Mouse (Mus musculus) forebrain, embryonic 13.5 days (tissue): ENCODE results near the gene Cd3eap. TPM values are rescaled to one million over a fixed set of nuclear protein-coding genes. Genes with fewer than 3 reads are reported as not detected.
A peak's percentile ranks its signal among the peaks of the same experiment; 100 is the strongest.

ENCODE experiments used
- ATAC-seq: fragments of 200-750 bp; cut with Nextera tagmentation; 2 replicates; pipeline ENCODE4 v1.8.0; 2017
- H3K27ac ChIP-seq: fragments of 300-500 bp; sonication (generic); 2 replicates; pipeline ENCODE4 v1.5.1; 2015; ENCODE audit warnings: inconsistent platforms, mild to moderate bottlenecking, moderate library complexity
- H3K27me3 ChIP-seq: fragments of 300-500 bp; sonication (generic); 2 replicates; pipeline ENCODE4 v1.6.1; 2015; ENCODE audit warnings: mild to moderate bottlenecking, inconsistent platforms
- H3K36me3 ChIP-seq: fragments of 300-500 bp; sonication (generic); 2 replicates; pipeline ENCODE4 v1.6.1; 2015; ENCODE audit warnings: mild to moderate bottlenecking, inconsistent platforms; ENCODE audit not compliant: poor library complexity, severe bottlenecking
- H3K4me1 ChIP-seq: fragments of 300-500 bp; sonication (generic); 2 replicates; pipeline ENCODE4 v1.6.1; 2015; ENCODE audit warnings: inconsistent platforms
- H3K4me2 ChIP-seq: fragments of 300-500 bp; sonication (generic); 2 replicates; pipeline ENCODE4 v1.6.1; 2015; ENCODE audit warnings: inconsistent platforms, mild to moderate bottlenecking, moderate library complexity
- H3K4me3 ChIP-seq: fragments of 300-500 bp; sonication (generic); 2 replicates; pipeline ENCODE4 v1.5.1; 2015; ENCODE audit warnings: mild to moderate bottlenecking, inconsistent platforms
- H3K9ac ChIP-seq: fragments of 300-500 bp; sonication (generic); 2 replicates; pipeline ENCODE4 v1.6.1; 2015; ENCODE audit warnings: mild to moderate bottlenecking, inconsistent platforms
- H3K9me3 ChIP-seq: fragments of 300-500 bp; sonication (generic); replicated peaks from 2 replicates; pipeline ENCODE4 v1.6.1; 2016; ENCODE audit warnings: inconsistent platforms
- WGBS: fragments of 180-500 bp; shearing (Covaris S2); methylation state at CpG from one replicate; pipeline ENCODE4 v1.1.7; 2015; 5-methylcytosine and 5-hydroxymethylcytosine counted together
- polyA plus RNA-seq: library from polyadenylated mRNA; unstranded; fragments of >200 nt; fragmentation: Nextera tagmentation; extraction: Ambion mirVana; gene quantifications from 2 replicates; pipeline ENCODE4 v1.2.1, GENCODE M21; 2015

Gene Cd3eap
- polyA plus RNA-seq, 1 experiment from 2014 or later = 21.4 TPM

GRCm38 (mm10) chr7:19342481-19343027 lies 16.7 kb downstream of the Cd3eap start:
- Histone ChIP-seq H3K36me3 (no peaks in the 10 kb centered on the region), H3K4me1 (peaks cover 36% of the 10 kb centered on the region), H3K4me2 (peak overlapping the region; percentile 93), H3K27ac (no peak overlapping the region), H3K27me3 (peaks cover 14% of the 10 kb centered on the region), H3K9ac (peak overlapping the region; percentile 72), H3K9me3 (no peaks in the 10 kb centered on the region), H3K4me3 (peak overlapping the region; percentile 47)
- WGBS = under 1% methylated on average over 27 of the region's 27 CpGs
- peak; percentile 17; the same call in 1 of the 2 replicates for ATAC-seq

- H3K27me3 ChIP-seq = peaks cover 14% of the 10 kb centered on the region
- H3K9ac ChIP-seq = peak overlapping the region; percentile 72
- ATAC-seq = 0 out of 2 replicates have a peak, but pooled peaks have one; percentile 11
- WGBS = under 1% methylated on average over 41 of the region's 41 CpGs
- H3K4me3 ChIP-seq = peak overlapping the region; percentile 47
- peak overlapping the region; percentile 93 for H3K4me2 ChIP-seq
- H3K4me1 ChIP-seq = peaks cover 36% of the 10 kb centered on the region
- no peaks in the 10 kb centered on the region for H3K36me3 ChIP-seq
- no peak overlapping the region for H3K27ac ChIP-seq
- no peaks in the 10 kb centered on the region for H3K9me3 ChIP-seq
Observed at GRCm38 (mm10) chr7:19341761-19342409, 17.4 kb downstream of the Cd3eap start.

- Histone ChIP-seq H3K27me3 (peaks cover 14% of the 10 kb centered on the region), H3K9ac (no peak overlapping the region), H3K9me3 (no peaks in the 10 kb centered on the region), H3K36me3 (no peaks in the 10 kb centered on the region), H3K4me3 (no peak overlapping the region), H3K4me1 (peaks cover 35% of the 10 kb centered on the region), H3K27ac (no peak overlapping the region), H3K4me2 (peak overlapping the region; percentile 93)
- no peak for ATAC-seq
- WGBS = 21% methylated on average over 10 of the region's 10 CpGs
Observed at GRCm38 (mm10) chr7:19341250-19341649, 18.0 kb downstream of the Cd3eap start.

GRCm38 (mm10) chr7:19338596-19338995 lies 20.7 kb downstream of the Cd3eap start:
- Histone ChIP-seq H3K9me3 (no peaks in the 10 kb centered on the region), H3K9ac (no peak overlapping the region), H3K4me1 (peaks cover 21% of the 10 kb centered on the region), H3K4me2 (no peak overlapping the region), H3K27ac (no peak overlapping the region), H3K36me3 (no peaks in the 10 kb centered on the region), H3K27me3 (peaks cover 14% of the 10 kb centered on the region), H3K4me3 (no peak overlapping the region)
- WGBS = 73% methylated on average over 7 of the region's 7 CpGs
- ATAC-seq = no peak

GRCm38 (mm10) chr7:19338060-19338459 lies 21.2 kb downstream of the Cd3eap start:
- Histone ChIP-seq H3K4me3 (no peak overlapping the region), H3K4me2 (no peak overlapping the region), H3K9ac (no peak overlapping the region), H3K4me1 (peaks cover 25% of the 10 kb centered on the region), H3K27me3 (peaks cover 14% of the 10 kb centered on the region), H3K27ac (no peak overlapping the region), H3K36me3 (no peaks in the 10 kb centered on the region), H3K9me3 (no peaks in the 10 kb centered on the region)
- 58% methylated on average over 2 of the region's 2 CpGs for WGBS
- no peak for ATAC-seq

- peaks cover 18% of the 10 kb centered on the region for H3K4me1 ChIP-seq
- no peak overlapping the region for H3K4me3 ChIP-seq
- H3K27me3 ChIP-seq = peaks cover 13% of the 10 kb centered on the region
- H3K36me3 ChIP-seq = no peaks in the 10 kb centered on the region
- H3K9ac ChIP-seq = no peak overlapping the region
- WGBS = 67% methylated on average over 10 of the region's 10 CpGs
- H3K27ac ChIP-seq = no peak overlapping the region
- H3K9me3 ChIP-seq = no peaks in the 10 kb centered on the region
- no peak overlapping the region for H3K4me2 ChIP-seq
- no peak for ATAC-seq
Observed at GRCm38 (mm10) chr7:19337122-19337521, 22.2 kb downstream of the Cd3eap start.

GRCm38 (mm10) chr7:19335583-19335982 lies 23.7 kb downstream of the Cd3eap start:
- no peak overlapping the region for H3K4me2 ChIP-seq
- peaks cover 7% of the 10 kb centered on the region; the same call in 1 of the 2 replicates for H3K4me1 ChIP-seq
- H3K9me3 ChIP-seq = no peaks in the 10 kb centered on the region
- ATAC-seq = no peak
- H3K4me3 ChIP-seq = no peak overlapping the region
- 41% methylated on average over 3 of the region's 3 CpGs for WGBS
- H3K27me3 ChIP-seq = no peaks in the 10 kb centered on the region
- H3K9ac ChIP-seq = no peak overlapping the region
- H3K36me3 ChIP-seq = no peaks in the 10 kb centered on the region
- H3K27ac ChIP-seq = no peak overlapping the region

- Histone ChIP-seq H3K36me3 (no peaks in the 10 kb centered on the region), H3K4me2 (peak overlapping the region; percentile 77), H3K9me3 (no peaks in the 10 kb centered on the region), H3K4me1 (peaks cover 8% of the 10 kb centered on the region), H3K27ac (peak overlapping the region; percentile 65), H3K9ac (peak overlapping the region; percentile 81), H3K4me3 (peak overlapping the region; percentile 65), H3K27me3 (no peaks in the 10 kb centered on the region)
- ATAC-seq = peak; percentile 71
- under 1% methylated on average over 49 of the region's 52 CpGs for WGBS
Observed at GRCm38 (mm10) chr7:19332709-19333352, 26.5 kb downstream of the Cd3eap start.

- 63% methylated on average over 2 of the region's 2 CpGs for WGBS
- H3K4me1 ChIP-seq = peaks cover 17% of the 10 kb centered on the region
- no peaks in the 10 kb centered on the region for H3K27me3 ChIP-seq
- no peak for ATAC-seq
- H3K36me3 ChIP-seq = no peaks in the 10 kb centered on the region
- no peaks in the 10 kb centered on the region for H3K9me3 ChIP-seq
- H3K4me2 ChIP-seq = no peak overlapping the region
- no peak overlapping the region for H3K27ac ChIP-seq
- no peak overlapping the region for H3K9ac ChIP-seq
- no peak overlapping the region for H3K4me3 ChIP-seq
Observed at GRCm38 (mm10) chr7:19331910-19332309, 27.4 kb downstream of the Cd3eap start.

- no peak overlapping the region for H3K9ac ChIP-seq
- H3K4me3 ChIP-seq = no peak overlapping the region
- no peaks in the 10 kb centered on the region for H3K36me3 ChIP-seq
- no peaks in the 10 kb centered on the region for H3K9me3 ChIP-seq
- no peak overlapping the region for H3K4me2 ChIP-seq
- peaks cover 23% of the 10 kb centered on the region for H3K4me1 ChIP-seq
- no peak for ATAC-seq
- no peaks in the 10 kb centered on the region for H3K27me3 ChIP-seq
- H3K27ac ChIP-seq = no peak overlapping the region
Observed at GRCm38 (mm10) chr7:19328425-19328824, 30.9 kb downstream of the Cd3eap start.

- Histone ChIP-seq H3K4me3 (no peak overlapping the region), H3K9me3 (no peaks in the 10 kb centered on the region), H3K27me3 (no peaks in the 10 kb centered on the region), H3K4me2 (peak overlapping the region; percentile 77; the same call in 1 of the 2 replicates), H3K27ac (peak overlapping the region; percentile 51; the same call in 1 of the 2 replicates), H3K36me3 (no peaks in the 10 kb centered on the region), H3K4me1 (peaks cover 22% of the 10 kb centered on the region), H3K9ac (peak overlapping the region; percentile 62; the same call in 1 of the 2 replicates)
- no peak for ATAC-seq
- 77% methylated on average over 5 of the region's 5 CpGs for WGBS
Observed at GRCm38 (mm10) chr7:19327782-19328181, 31.5 kb downstream of the Cd3eap start.

GRCm38 (mm10) chr7:19327128-19327527 lies 32.2 kb downstream of the Cd3eap start:
- Histone ChIP-seq H3K9me3 (no peaks in the 10 kb centered on the region), H3K4me2 (peak overlapping the region; percentile 77), H3K36me3 (no peaks in the 10 kb centered on the region), H3K27me3 (no peaks in the 10 kb centered on the region), H3K9ac (peak overlapping the region; percentile 62), H3K4me3 (peak overlapping the region; percentile 45), H3K4me1 (peaks cover 19% of the 10 kb centered on the region), H3K27ac (peak overlapping the region; percentile 51; the same call in 1 of the 2 replicates)
- ATAC-seq = peak; percentile 77
- WGBS = under 1% methylated on average over 22 of the region's 22 CpGs
